Mouse (Mus musculus) c-Kit-positive CD71-negative TER-119-negative erythroid progenitor cells, embryonic 14.5 days (primary cell): ENCODE results near the gene Olfr33.

Source experiments
- DNase-seq: peaks from one replicate; pipeline ENCODE4 v3.0.0-alpha.2; 2013; ENCODE audit warnings: low read depth

Gene Olfr33

DNA sequence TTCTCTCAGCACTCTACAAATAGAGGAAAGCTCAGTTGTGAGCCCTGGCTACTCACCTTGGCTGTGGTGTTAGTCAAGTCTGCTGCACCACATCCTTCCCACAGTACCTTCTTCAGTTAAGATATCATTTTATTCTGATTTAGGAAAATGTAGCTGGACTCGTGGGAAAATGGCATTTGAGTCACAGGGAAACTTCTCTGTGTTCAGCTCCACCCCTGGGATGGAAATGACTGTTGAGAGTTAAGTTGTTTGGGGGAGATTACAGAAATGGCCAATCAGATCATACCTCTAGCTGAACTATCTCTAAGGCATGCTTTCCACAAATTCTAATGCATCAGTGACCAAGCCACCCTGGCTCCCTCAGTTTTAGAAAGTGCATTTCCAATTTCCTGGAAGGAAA lies at the start of gene Olfr33:
TSS of gene Olfr33 (minus strand) at position 101 of the 400 bp plus-strand sequence.
- no peak for DNase-seq

DNA sequence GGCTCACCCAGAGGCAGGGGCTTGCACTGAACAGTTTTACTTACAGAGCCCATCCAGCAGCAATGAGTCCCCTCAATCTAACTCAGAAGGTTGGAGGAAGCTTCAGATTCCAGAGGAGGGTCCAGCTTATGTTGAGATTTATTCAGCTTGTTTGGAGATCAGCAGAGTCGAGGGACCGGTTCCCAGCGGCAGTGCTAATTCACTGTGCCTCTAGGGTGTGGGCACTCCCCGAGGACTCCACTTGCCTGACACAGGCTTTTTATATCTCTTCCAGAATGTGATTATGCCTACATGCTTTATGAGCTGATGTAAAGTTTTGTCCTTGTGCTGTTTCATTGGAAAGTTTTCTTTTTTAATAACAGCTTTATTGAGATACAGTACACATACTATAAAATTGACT lies 40.4 kb upstream of the Olfr33 start, which contains the start of the genes Olfr560 and Olfr78:
TSS of gene Olfr560 (minus strand) at position 101 of the 400 bp plus-strand sequence.
TSS of gene Olfr78 (minus strand) at position 206 of the 400 bp plus-strand sequence.
- DNase-seq, result no peak

DNA sequence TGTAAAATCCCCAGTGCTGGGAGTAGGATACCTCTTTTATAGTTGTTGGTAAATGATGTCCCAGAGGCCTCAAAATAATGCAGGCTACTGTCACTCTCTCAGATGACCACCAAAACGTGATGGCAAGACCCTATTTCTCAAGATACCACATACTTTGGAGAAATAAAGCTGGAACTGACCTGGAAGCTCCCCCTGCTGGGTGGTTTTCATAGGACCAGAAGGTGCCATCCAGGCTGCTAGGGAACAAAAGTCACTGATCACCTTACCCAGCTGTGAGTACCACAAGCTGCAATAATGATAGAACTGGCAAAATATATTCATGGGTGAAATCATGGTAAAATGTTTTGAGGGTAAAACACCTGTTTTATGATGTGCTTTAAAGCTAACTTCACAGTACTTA lies 33.2 kb upstream of the Olfr33 start:
- no peak for DNase-seq

DNA sequence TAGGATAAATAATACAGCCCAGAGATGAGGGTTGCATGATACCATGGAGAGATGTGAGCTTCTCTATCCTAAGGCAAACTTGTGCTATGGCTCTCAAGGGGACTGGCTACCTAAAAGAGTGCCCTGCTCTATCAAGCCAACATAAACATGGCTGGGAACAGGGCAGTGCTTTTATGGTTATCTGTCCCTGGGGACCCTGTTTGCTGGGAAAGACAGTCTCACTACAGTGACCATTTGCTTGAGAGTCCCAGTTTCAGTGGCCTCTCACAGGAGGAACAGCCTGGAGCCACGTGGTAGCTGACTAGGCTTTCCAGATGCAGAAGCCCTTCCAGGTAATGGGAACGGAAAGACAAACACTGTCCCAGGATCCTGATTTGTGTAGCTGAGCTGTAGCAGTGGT lies 18.8 kb upstream of the Olfr33 start:
- DNase-seq, result no peak

DNA sequence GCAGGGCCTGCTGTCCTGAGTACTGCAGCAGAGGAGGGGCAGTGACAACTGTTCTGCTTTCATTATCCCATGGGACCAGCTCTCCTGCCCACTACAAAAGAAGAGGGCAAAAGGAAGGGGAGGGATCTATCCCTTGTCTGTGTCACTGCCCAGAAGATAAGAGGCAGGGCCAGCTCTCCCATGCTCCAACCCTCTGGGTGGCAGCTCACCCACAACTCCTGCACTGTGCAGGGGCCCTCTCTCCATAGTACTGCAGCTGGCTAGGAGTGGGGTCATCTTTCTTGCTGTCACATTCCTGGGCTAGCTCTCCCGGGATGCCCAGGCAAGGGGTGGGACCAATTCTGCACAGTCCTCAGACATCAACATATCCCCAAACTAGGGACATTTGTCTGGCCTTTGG lies 14.9 kb upstream of the Olfr33 start:
- no peak for DNase-seq

DNA sequence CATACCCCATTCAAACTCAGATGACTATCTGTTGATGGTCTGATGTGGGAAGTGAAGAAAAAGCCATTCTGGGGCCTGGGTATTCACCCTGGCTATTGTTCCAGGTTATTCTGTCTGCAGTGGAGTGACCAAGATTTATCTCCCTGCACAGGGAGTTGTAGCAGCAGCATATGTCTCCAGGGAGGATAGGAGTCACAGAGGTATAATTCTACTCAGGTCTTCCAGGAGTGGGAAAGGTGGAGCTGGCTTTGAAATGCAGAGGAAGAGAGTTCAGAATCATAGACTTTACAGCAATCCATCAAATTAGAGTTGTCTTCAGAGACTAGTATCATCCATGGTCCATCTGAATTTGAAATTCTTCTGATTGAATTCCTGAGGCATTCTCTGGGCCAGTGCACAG lies 8.5 kb upstream of the Olfr33 start, which contains the start of gene Olfr559:
TSS of gene Olfr559 (minus strand) at position 101 of the 400 bp plus-strand sequence.
- DNase-seq, result no peak

DNA sequence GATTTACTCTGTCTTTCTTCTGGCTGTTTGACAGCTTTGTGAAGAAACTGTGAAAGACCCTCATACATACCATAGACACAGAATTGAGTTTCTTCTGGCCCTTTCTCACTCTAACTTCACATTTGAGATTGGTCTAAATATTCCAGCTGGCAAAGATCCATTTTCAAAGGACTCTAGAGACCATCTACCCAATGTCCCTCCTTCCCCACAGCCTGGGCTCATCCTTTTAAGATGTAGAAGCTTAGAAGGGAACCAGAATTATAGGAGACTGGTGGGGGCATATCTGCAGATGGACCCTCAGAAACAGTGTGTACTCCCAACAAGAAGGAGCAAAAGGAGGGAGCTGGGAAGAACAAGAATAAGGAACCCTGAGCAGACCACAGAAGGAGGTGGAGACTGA lies 17.0 kb downstream of the Olfr33 start, which contains the start of gene Olfr558:
TSS of gene Olfr558 (plus strand) at position 301 of the 400 bp plus-strand sequence.
- no peak for DNase-seq

DNA sequence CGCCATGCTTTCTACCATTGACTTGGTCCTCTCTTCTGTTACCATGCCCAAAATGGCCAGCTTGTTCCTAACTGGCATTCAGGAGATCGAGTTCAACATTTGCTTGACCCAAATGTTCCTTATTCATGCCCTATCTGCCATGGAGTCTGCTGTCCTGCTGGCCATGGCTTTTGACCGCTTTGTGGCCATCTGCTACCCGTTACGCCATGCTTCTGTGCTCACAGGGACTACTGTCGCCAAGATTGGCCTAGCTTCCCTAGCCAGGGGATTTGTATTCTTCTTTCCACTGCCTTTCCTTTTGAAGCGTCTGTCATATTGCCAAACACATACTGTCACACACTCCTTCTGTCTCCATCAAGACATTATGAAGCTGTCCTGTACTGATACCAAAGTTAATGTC lies 20.4 kb downstream of the Olfr33 start:
- no peak for DNase-seq

DNA sequence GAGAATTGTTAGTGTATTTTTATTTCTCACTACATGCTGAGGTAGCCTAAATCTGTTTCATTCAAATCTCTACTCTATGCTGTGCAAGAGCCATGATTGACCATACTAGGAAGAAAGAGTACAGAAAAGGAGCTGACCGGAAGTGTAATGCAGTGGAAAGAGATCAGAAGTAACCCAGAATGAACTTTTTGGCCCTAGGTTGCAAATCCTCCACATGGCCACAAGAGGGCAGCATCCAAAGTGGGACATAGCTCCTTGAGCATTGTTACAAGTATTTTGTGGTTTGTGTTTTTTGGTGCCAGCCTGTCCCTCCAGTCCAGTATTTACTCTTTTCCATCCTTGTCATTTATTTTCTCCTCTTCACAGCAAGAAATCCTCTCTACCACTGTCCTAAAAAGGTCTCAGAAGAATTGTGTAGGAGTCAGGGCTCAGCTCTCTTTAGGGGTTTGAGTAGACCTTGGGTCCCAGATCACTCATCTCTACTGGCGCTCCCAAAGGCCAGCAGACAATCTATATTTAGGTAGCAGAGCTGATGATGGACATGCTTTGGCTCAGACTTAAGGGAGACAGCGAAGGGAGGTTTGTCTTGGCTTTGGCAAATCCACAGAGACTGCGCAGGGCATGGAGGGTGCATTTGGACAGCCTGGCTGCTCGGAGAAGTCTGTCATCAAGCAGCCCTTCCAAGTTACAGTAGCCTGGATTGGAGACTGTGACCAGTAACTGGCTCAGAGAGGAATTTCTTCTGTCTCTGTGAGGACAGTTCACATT lies 23.3 kb downstream of the Olfr33 start, which contains the start of gene Olfr557:
TSS of gene Olfr557 (plus strand) at position 553 of the 768 bp plus-strand sequence.
- DNase-seq, result peak; percentile 35

DNA sequence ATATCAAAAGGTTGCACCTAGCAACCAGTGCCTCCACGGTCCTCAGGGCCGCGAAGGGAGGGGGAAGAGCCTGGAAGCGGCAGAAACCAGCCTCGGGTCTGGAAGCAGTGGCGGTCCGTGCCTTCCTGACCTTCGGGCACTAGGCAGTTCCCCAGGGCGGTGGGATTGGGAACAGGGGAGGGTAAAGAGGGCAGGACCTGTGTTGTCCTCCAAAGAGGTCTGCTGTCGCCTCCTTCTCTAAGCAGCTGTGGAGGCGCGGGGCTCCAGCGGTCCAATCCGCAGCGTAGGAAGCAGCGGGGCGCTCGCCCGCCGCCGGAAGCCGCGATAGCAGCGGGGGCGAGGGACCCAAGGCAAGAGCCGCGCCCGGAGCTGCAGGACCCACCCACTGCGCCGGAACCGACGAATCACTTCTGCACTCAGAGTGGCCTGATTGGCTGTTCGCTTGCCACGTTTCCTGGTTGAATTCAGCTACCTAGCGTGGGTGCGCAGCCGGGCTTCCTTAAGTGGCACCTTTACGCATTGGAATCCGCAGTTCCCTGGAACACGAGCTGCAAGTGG lies 31.8 kb downstream of the Olfr33 start, which contains the start of gene Trim68:
TSS of gene Trim68 (minus strand) at position 384 of the 558 bp plus-strand sequence.
- peak; percentile 73 for DNase-seq

DNA sequence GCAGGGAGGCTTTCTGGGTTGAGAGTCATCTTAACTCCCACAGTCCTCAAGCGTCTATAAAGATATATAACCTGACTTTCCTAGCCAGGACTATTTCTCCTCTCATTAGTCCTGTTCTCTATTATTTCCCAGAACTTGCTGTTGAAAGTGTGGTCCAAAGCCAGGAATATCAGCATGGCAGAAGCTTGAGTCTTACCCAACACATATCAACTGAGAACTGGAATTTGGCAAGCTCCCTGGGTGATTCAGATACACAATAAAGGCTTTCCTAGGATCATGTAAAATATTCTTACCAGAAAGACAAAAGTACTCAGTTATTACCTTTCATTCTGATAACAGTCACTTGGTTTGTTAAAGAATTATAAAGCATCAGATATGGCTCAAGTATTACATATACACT lies 37.0 kb downstream of the Olfr33 start:
- DNase-seq, result no peak

DNA sequence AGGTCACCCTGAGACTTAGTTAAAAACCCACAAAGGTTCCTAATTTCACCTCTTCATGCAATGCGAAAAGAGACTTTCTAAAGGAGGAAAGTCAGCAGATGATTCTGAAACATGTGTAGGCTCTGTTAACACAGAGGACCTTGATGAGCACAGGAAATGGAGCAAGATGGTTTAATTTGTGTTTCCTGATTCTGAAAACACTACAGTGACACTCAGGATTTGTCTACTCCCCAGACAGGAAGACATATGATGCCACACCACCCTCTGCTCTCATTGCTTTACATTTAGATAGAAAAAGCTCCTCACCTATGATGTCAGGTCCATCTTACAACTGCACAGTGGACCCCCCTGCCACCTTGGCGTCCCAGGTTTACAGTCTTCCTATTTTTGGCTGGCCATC lies 42.6 kb downstream of the Olfr33 start:
- no peak for DNase-seq

DNA sequence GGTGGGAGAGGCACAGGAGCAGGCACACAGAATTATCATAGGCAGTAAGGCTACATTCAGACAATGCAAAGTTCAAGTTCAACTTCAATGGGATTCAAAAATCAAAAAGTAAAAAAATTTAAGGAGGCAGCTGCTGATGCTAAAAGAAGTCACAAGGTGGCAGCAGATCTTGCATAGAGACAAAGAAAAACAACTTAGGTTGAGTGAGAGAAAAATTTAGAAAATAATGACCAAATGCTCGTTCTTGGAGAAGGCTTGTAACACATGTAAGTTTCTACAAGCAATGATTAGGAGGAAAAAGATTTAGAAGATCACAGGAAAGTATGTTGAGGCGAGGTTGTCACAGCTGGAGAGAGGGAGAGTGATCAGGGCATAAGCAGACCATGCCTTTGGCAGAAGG lies 53.5 kb downstream of the Olfr33 start:
- no peak for DNase-seq

DNA sequence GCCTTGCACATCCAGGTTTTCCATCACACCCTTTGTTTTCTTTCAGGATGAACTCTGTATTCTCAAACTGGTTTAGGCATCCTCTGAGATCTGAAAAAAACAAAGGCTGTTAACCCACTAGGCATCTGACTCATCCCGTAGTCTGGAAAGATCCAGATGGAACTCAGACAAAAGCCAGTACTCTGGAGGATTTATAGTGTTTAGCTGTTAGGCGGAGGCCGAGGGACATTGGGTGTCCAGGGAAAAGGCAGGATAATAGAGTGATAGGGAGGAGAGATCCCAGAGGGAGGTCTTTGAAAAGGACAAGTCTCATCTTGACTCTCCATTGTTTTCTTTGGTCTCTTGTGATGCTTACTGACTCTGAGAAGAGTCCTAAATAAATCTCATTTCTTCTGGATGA lies 54.3 kb downstream of the Olfr33 start, which contains the start of gene Olfr556:
TSS of gene Olfr556 (plus strand) at position 301 of the 400 bp plus-strand sequence.
- no peak for DNase-seq
